Mouse (Mus musculus): ENCODE results near the gene Abcb9. TPM values are rescaled to one million over a fixed set of nuclear protein-coding genes. Genes with fewer than 3 reads are reported as not detected.

Abcb9 gene
- polyA plus RNA-seq, 1 experiment from 2014 or later, result 1.1 TPM

- Histone ChIP-seq H3K27ac (ENCODE audit: low read depth, low read length) (peak overlapping the region; percentile 29), H3K9ac (ENCODE audit: low read depth, low read length) (no peak overlapping the region), H3K9me3 (replicated peaks; ENCODE audit: control insufficient read depth, low read length) (no peaks in the 10 kb centered on the region), H3K4me1 (ENCODE audit: control insufficient read depth, insufficient read depth, low read length) (peaks cover 85% of the 10 kb centered on the region), H3K4me3 (ENCODE audit: low read depth, low read length) (no peak overlapping the region), H3K36me3 (ENCODE audit: control insufficient read depth, insufficient read depth, low read length) (no peaks in the 10 kb centered on the region), H3K27me3 (ENCODE audit: control insufficient read depth, insufficient read depth, low read length) (no peaks in the 10 kb centered on the region), H3K4me2 (no peak overlapping the region)
- ATAC-seq (replicated peaks; ENCODE audit: insufficient number of reproducible peaks, low FRiP score, low TSS enrichment), result no peak
- 74% methylated on average over 9 of the region's 9 CpGs for WGBS (ENCODE audit: insufficient replicate concordance)
Measured at GRCm38 (mm10) chr5:124018651-124019050, 76.9 kb downstream of the Abcb9 start.

GRCm38 (mm10) chr5:124017941-124018340, 77.7 kb downstream of the Abcb9 start:
- H3K4me3 ChIP-seq (ENCODE audit: low read depth, low read length), result no peak overlapping the region
- H3K9ac ChIP-seq (ENCODE audit: low read depth, low read length), result peak overlapping the region; percentile 11; the same call in 1 of the 2 replicates
- H3K36me3 ChIP-seq (ENCODE audit: control insufficient read depth, insufficient read depth, low read length), result no peaks in the 10 kb centered on the region
- 0 out of 2 replicates have a peak overlapping the region, but pooled peaks have one; percentile 1 for H3K27ac ChIP-seq (ENCODE audit: low read depth, low read length)
- H3K4me2 ChIP-seq, result no peak overlapping the region
- no peaks in the 10 kb centered on the region for H3K27me3 ChIP-seq (ENCODE audit: control insufficient read depth, insufficient read depth, low read length)
- H3K9me3 ChIP-seq (replicated peaks; ENCODE audit: control insufficient read depth, low read length), result no peaks in the 10 kb centered on the region
- WGBS (ENCODE audit: insufficient replicate concordance), result 53% methylated on average over 9 of the region's 9 CpGs
- H3K4me1 ChIP-seq (ENCODE audit: control insufficient read depth, insufficient read depth, low read length), result peaks cover 84% of the 10 kb centered on the region
- ATAC-seq (replicated peaks; ENCODE audit: insufficient number of reproducible peaks, low FRiP score, low TSS enrichment), result no peak

GRCm38 (mm10) chr5:124016291-124016821, 79.2 kb downstream of the Abcb9 start:
- Histone ChIP-seq H3K9me3 (replicated peaks; ENCODE audit: control insufficient read depth, low read length) (no peaks in the 10 kb centered on the region), H3K36me3 (ENCODE audit: control insufficient read depth, insufficient read depth, low read length) (no peaks in the 10 kb centered on the region), H3K27me3 (ENCODE audit: control insufficient read depth, insufficient read depth, low read length) (no peaks in the 10 kb centered on the region), H3K4me3 (ENCODE audit: low read depth, low read length) (no peak overlapping the region), H3K27ac (ENCODE audit: low read depth, low read length) (peak overlapping the region; percentile 79; the same call in 1 of the 2 replicates), H3K4me2 (no peak overlapping the region; the same call in 1 of the 2 replicates), H3K4me1 (ENCODE audit: control insufficient read depth, insufficient read depth, low read length) (peaks cover 90% of the 10 kb centered on the region), H3K9ac (ENCODE audit: low read depth, low read length) (no peak overlapping the region)
- WGBS (ENCODE audit: insufficient replicate concordance), result 72% methylated on average over 7 of the region's 7 CpGs
- 0 out of 2 replicates have a peak, but pooled peaks have one; percentile 16 for ATAC-seq (replicated peaks; ENCODE audit: insufficient number of reproducible peaks, low FRiP score, low TSS enrichment)

GRCm38 (mm10) chr5:124015727-124016126, 79.9 kb downstream of the Abcb9 start:
- Histone ChIP-seq H3K9ac (ENCODE audit: low read depth, low read length) (no peak overlapping the region), H3K4me2 (no peak overlapping the region), H3K4me3 (ENCODE audit: low read depth, low read length) (no peak overlapping the region), H3K27ac (ENCODE audit: low read depth, low read length) (peak overlapping the region; percentile 79), H3K4me1 (ENCODE audit: control insufficient read depth, insufficient read depth, low read length) (peaks cover 96% of the 10 kb centered on the region), H3K27me3 (ENCODE audit: control insufficient read depth, insufficient read depth, low read length) (no peaks in the 10 kb centered on the region), H3K36me3 (ENCODE audit: control insufficient read depth, insufficient read depth, low read length) (no peaks in the 10 kb centered on the region), H3K9me3 (replicated peaks; ENCODE audit: control insufficient read depth, low read length) (no peaks in the 10 kb centered on the region)
- 71% methylated on average over 2 of the region's 2 CpGs for WGBS (ENCODE audit: insufficient replicate concordance)
- no peak for ATAC-seq (replicated peaks; ENCODE audit: insufficient number of reproducible peaks, low FRiP score, low TSS enrichment)

GRCm38 (mm10) chr5:124014791-124015251, 80.8 kb downstream of the Abcb9 start:
- Histone ChIP-seq H3K27ac (ENCODE audit: low read depth, low read length) (peak overlapping the region; percentile 79), H3K36me3 (ENCODE audit: control insufficient read depth, insufficient read depth, low read length) (no peaks in the 10 kb centered on the region), H3K27me3 (ENCODE audit: control insufficient read depth, insufficient read depth, low read length) (no peaks in the 10 kb centered on the region), H3K9ac (ENCODE audit: low read depth, low read length) (peak overlapping the region; percentile 66; the same call in 1 of the 2 replicates), H3K4me1 (ENCODE audit: control insufficient read depth, insufficient read depth, low read length) (peaks cover 98% of the 10 kb centered on the region), H3K4me2 (peak overlapping the region; percentile 54), H3K9me3 (replicated peaks; ENCODE audit: control insufficient read depth, low read length) (no peaks in the 10 kb centered on the region), H3K4me3 (ENCODE audit: low read depth, low read length) (peak overlapping the region; percentile 25)
- no peak for ATAC-seq (replicated peaks; ENCODE audit: insufficient number of reproducible peaks, low FRiP score, low TSS enrichment)
- 17% methylated on average over 11 of the region's 11 CpGs for WGBS (ENCODE audit: insufficient replicate concordance)

GRCm38 (mm10) chr5:124014180-124014579, 81.4 kb downstream of the Abcb9 start:
- ATAC-seq (replicated peaks; ENCODE audit: insufficient number of reproducible peaks, low FRiP score, low TSS enrichment), result no peak
- Histone ChIP-seq H3K27ac (ENCODE audit: low read depth, low read length) (peak overlapping the region; percentile 79), H3K4me3 (ENCODE audit: low read depth, low read length) (no peak overlapping the region), H3K9me3 (replicated peaks; ENCODE audit: control insufficient read depth, low read length) (no peaks in the 10 kb centered on the region), H3K27me3 (ENCODE audit: control insufficient read depth, insufficient read depth, low read length) (no peaks in the 10 kb centered on the region), H3K9ac (ENCODE audit: low read depth, low read length) (no peak overlapping the region), H3K4me2 (peak overlapping the region; percentile 54), H3K4me1 (ENCODE audit: control insufficient read depth, insufficient read depth, low read length) (peaks cover 95% of the 10 kb centered on the region), H3K36me3 (ENCODE audit: control insufficient read depth, insufficient read depth, low read length) (no peaks in the 10 kb centered on the region; the same call in 1 of the 2 replicates)
- 86% methylated on average over 3 of the region's 3 CpGs for WGBS (ENCODE audit: insufficient replicate concordance)

GRCm38 (mm10) chr5:124013747-124014146, 81.9 kb downstream of the Abcb9 start:
- Histone ChIP-seq H3K4me2 (peak overlapping the region; percentile 54; the same call in 1 of the 2 replicates), H3K27me3 (ENCODE audit: control insufficient read depth, insufficient read depth, low read length) (no peaks in the 10 kb centered on the region), H3K9me3 (replicated peaks; ENCODE audit: control insufficient read depth, low read length) (no peaks in the 10 kb centered on the region), H3K9ac (ENCODE audit: low read depth, low read length) (no peak overlapping the region), H3K4me1 (ENCODE audit: control insufficient read depth, insufficient read depth, low read length) (peaks cover 91% of the 10 kb centered on the region), H3K36me3 (ENCODE audit: control insufficient read depth, insufficient read depth, low read length) (peaks cover 4% of the 10 kb centered on the region; the same call in 1 of the 2 replicates), H3K4me3 (ENCODE audit: low read depth, low read length) (no peak overlapping the region), H3K27ac (ENCODE audit: low read depth, low read length) (0 out of 2 replicates have a peak overlapping the region, but pooled peaks have one; percentile 79)
- no peak for ATAC-seq (replicated peaks; ENCODE audit: insufficient number of reproducible peaks, low FRiP score, low TSS enrichment)
- 61% methylated on average over 16 of the region's 16 CpGs for WGBS (ENCODE audit: insufficient replicate concordance)

- WGBS (ENCODE audit: insufficient replicate concordance), result 49% methylated on average over 10 of the region's 10 CpGs
- H3K9me3 ChIP-seq (replicated peaks; ENCODE audit: control insufficient read depth, low read length), result no peaks in the 10 kb centered on the region
- peak overlapping the region; percentile 82; the same call in 1 of the 2 replicates for H3K27ac ChIP-seq (ENCODE audit: low read depth, low read length)
- H3K4me3 ChIP-seq (ENCODE audit: low read depth, low read length), result no peak overlapping the region
- H3K36me3 ChIP-seq (ENCODE audit: control insufficient read depth, insufficient read depth, low read length), result peaks cover 11% of the 10 kb centered on the region
- no peak for ATAC-seq (replicated peaks; ENCODE audit: insufficient number of reproducible peaks, low FRiP score, low TSS enrichment)
- H3K4me1 ChIP-seq (ENCODE audit: control insufficient read depth, insufficient read depth, low read length), result peaks cover 82% of the 10 kb centered on the region
- H3K27me3 ChIP-seq (ENCODE audit: control insufficient read depth, insufficient read depth, low read length), result no peaks in the 10 kb centered on the region
- H3K9ac ChIP-seq (ENCODE audit: low read depth, low read length), result no peak overlapping the region
- no peak overlapping the region; the same call in 1 of the 2 replicates for H3K4me2 ChIP-seq
Measured at GRCm38 (mm10) chr5:124012885-124013284, 82.7 kb downstream of the Abcb9 start.

GRCm38 (mm10) chr5:124011927-124012326, 83.7 kb downstream of the Abcb9 start:
- peak overlapping the region; percentile 17 for H3K9ac ChIP-seq (ENCODE audit: low read depth, low read length)
- peak overlapping the region; percentile 54 for H3K4me2 ChIP-seq
- no peaks in the 10 kb centered on the region for H3K27me3 ChIP-seq (ENCODE audit: control insufficient read depth, insufficient read depth, low read length)
- peak overlapping the region; percentile 82 for H3K27ac ChIP-seq (ENCODE audit: low read depth, low read length)
- 20% methylated on average over 8 of the region's 8 CpGs for WGBS (ENCODE audit: insufficient replicate concordance)
- peaks cover 15% of the 10 kb centered on the region for H3K36me3 ChIP-seq (ENCODE audit: control insufficient read depth, insufficient read depth, low read length)
- H3K9me3 ChIP-seq (replicated peaks; ENCODE audit: control insufficient read depth, low read length), result no peaks in the 10 kb centered on the region
- peaks cover 73% of the 10 kb centered on the region for H3K4me1 ChIP-seq (ENCODE audit: control insufficient read depth, insufficient read depth, low read length)
- ATAC-seq (replicated peaks; ENCODE audit: insufficient number of reproducible peaks, low FRiP score, low TSS enrichment), result no peak
- no peak overlapping the region for H3K4me3 ChIP-seq (ENCODE audit: low read depth, low read length)
